Mouse (Mus musculus): ENCODE measurements around the gene Plekhb1. TPM values are rescaled to one million over a fixed set of nuclear protein-coding genes. Genes with fewer than 3 reads are reported as not detected.

Gene Plekhb1
- total and polyA plus RNA-seq, 3 experiments: 0.12 to 0.40 TPM; not detected in 1

DNA sequence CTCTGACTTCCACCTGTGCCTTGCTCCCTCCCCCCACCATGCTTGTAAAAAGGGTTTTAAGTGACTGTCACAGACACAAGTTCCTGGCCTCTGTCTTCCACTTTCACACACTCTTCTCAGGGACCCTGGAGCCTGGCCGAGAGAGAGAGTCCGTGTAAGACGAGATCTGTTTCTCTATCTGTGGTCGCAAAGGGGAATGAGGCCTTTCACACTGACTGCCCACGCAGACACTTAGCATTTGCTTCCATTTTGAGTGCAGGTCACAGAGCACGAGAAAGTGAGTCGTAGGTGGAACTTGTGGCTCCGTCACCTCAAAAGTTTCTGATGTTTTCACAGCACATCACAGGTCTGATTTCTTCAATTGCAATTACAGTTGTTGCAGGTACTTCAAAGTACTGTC, 31.0 kb upstream of the Plekhb1 start:
- no peaks in the 10 kb centered on the region for H3K4me1 ChIP-seq (ENCODE audit: control insufficient read depth in 1 of 2, insufficient read depth in 2 of 2, low read length in 2 of 2)
- no peaks in the 10 kb centered on the region for H3K27me3 ChIP-seq (ENCODE audit: control insufficient read depth in 1 of 2, insufficient read depth in 2 of 2, low read length in 2 of 2)
- H3K4me3 ChIP-seq (ENCODE audit: control insufficient read depth in 1 of 2, insufficient read depth in 1 of 2, low read depth in 2 of 2, low read length in 2 of 2): no peak overlapping the region
- no peak overlapping the region for H3K9ac ChIP-seq (ENCODE audit: control insufficient read depth, low read depth, low read length, poor library complexity, severe bottlenecking)
- H3K9me3 ChIP-seq (replicated peaks; ENCODE audit: insufficient read depth, low read length): no peaks in the 10 kb centered on the region
- H3K27ac ChIP-seq (ENCODE audit: control insufficient read depth, low read depth, low read length): no peak overlapping the region
- DNase-seq (ENCODE audit: low read depth, low spot score): no peak
- no peaks in the 10 kb centered on the region for H3K79me2 ChIP-seq (ENCODE audit: control insufficient read depth, insufficient read depth, low read length, poor library complexity)
- no peak for TF ChIP-seq ELF1 (IDR thresholded peaks at IDR 0.05; ENCODE audit: low read depth, low read length)
- TF ChIP-seq ZMIZ1 (IDR thresholded peaks at IDR 0.05; ENCODE audit: low read depth, low read length): no peak
- no peak for TF ChIP-seq GATA1 (IDR thresholded peaks at IDR 0.05; ENCODE audit: low read depth, low read length)
- no peak for TF ChIP-seq MAZ (IDR thresholded peaks at IDR 0.05; ENCODE audit: low read depth, low read length)
- no peak for TF ChIP-seq JUND (IDR thresholded peaks at IDR 0.05; ENCODE audit: low read depth, low read length)
- TF ChIP-seq SMC3 (IDR thresholded peaks at IDR 0.05; ENCODE audit: low read depth, low read length): no peak
- no peak for TF ChIP-seq BHLHE40 (IDR thresholded peaks at IDR 0.05; ENCODE audit: borderline replicate concordance, low read depth, low read length)
- no peak for TF ChIP-seq EP300 (IDR thresholded peaks at IDR 0.05; ENCODE audit: low read depth in 1 of 2, low read length in 2 of 2)
- no peak for TF ChIP-seq TCF12 (IDR thresholded peaks at IDR 0.05; ENCODE audit: low read depth, low read length)
- no peak for TF ChIP-seq SIN3A (IDR thresholded peaks at IDR 0.05; ENCODE audit: low read length)
- H3K36me3 ChIP-seq (ENCODE audit: control insufficient read depth in 1 of 2, insufficient read depth in 2 of 2, low read length in 2 of 2): no peaks in the 10 kb centered on the region

DNA sequence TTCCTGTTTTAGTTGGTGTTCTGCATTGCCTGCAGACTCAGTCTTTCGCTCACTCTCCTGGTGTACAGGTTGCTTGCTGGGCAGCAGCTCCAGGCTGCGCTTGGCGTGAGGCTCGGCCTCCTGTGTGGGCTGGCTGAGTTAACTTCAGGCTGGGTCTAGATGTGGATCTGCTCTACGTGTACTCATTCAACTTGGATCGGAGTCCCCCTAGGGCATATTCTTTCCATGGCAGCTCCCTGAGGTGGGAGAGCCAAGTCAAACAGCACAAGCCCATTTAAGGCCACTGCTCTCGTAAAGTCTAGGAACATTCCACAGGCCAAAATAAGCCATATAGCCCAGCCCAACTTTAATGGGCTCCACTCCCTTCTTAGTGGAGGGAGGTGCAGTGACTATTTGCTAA, 26.3 kb upstream of the Plekhb1 start:
- H3K4me1 ChIP-seq (ENCODE audit: control insufficient read depth in 1 of 2, insufficient read depth in 2 of 2, low read length in 2 of 2): peaks cover 0 to 5% of the 10 kb centered on the region in 2 experiments; a peak in 1 of 4 replicates
- H3K9ac ChIP-seq (ENCODE audit: control insufficient read depth, low read depth, low read length, poor library complexity, severe bottlenecking): no peak overlapping the region
- no peak for DNase-seq (ENCODE audit: low read depth, low spot score)
- no peaks in the 10 kb centered on the region for H3K27me3 ChIP-seq (ENCODE audit: control insufficient read depth in 1 of 2, insufficient read depth in 2 of 2, low read length in 2 of 2)
- no peak overlapping the region for H3K4me3 ChIP-seq (ENCODE audit: control insufficient read depth in 1 of 2, insufficient read depth in 1 of 2, low read depth in 2 of 2, low read length in 2 of 2)
- no peaks in the 10 kb centered on the region for H3K9me3 ChIP-seq (replicated peaks; ENCODE audit: insufficient read depth, low read length)
- H3K79me2 ChIP-seq (ENCODE audit: control insufficient read depth, insufficient read depth, low read length, poor library complexity): no peaks in the 10 kb centered on the region
- H3K36me3 ChIP-seq (ENCODE audit: control insufficient read depth in 1 of 2, insufficient read depth in 2 of 2, low read length in 2 of 2): peaks cover 0 to 8% of the 10 kb centered on the region in 2 experiments; a peak in 2 of 4 replicates
- TF ChIP-seq TAL1 (IDR thresholded peaks at IDR 0.05; ENCODE audit: low read length) (no peak), UBTF (IDR thresholded peaks at IDR 0.05; ENCODE audit: borderline replicate concordance, insufficient read depth, low read depth, low read length) (no peak), RAD21 (IDR thresholded peaks at IDR 0.05; ENCODE audit: low read depth, low read length) (no peak), TCF12 (IDR thresholded peaks at IDR 0.05; ENCODE audit: low read depth, low read length) (no peak), JUND (IDR thresholded peaks at IDR 0.05; ENCODE audit: low read depth, low read length) (no peak), HCFC1 (IDR thresholded peaks at IDR 0.05; ENCODE audit: low read depth, low read length) (no peak), ZMIZ1 (IDR thresholded peaks at IDR 0.05; ENCODE audit: low read depth, low read length) (no peak), MAFK (IDR thresholded peaks at IDR 0.05; ENCODE audit: borderline replicate concordance, low read depth, low read length) (no peak), ZC3H11A (IDR thresholded peaks at IDR 0.05; ENCODE audit: low read depth, low read length) (no peak), KAT2A (conservative IDR thresholded peaks at IDR 0.05; ENCODE audit: low read depth, low read length) (no peak)
- H3K27ac ChIP-seq (ENCODE audit: control insufficient read depth, low read depth, low read length): no peak overlapping the region
